Mouse (Mus musculus) hindbrain, embryonic 16.5 days (tissue): ENCODE measurements around the gene Wscd2. TPM values are rescaled to one million over a fixed set of nuclear protein-coding genes. Genes with fewer than 3 reads are reported as not detected.

Experiments
- ATAC-seq: fragments of 200-750 bp; cut with Nextera tagmentation; 2 replicates; pipeline ENCODE4 v1.8.0; 2017; ENCODE audit warnings: moderate TSS enrichment, moderate library complexity
- H3K27ac ChIP-seq: fragments of 300-500 bp; sonication (generic); 2 replicates; pipeline ENCODE4 v1.5.1; 2014; ENCODE audit warnings: low read depth, mild to moderate bottlenecking, control low read depth, low read length, moderate library complexity
- H3K27me3 ChIP-seq: fragments of 300-500 bp; sonication (generic); replicated peaks from 2 replicates; pipeline ENCODE4 v1.6.1; 2014; ENCODE audit warnings: low read length; ENCODE audit not compliant: control insufficient read depth, insufficient read depth
- H3K36me3 ChIP-seq: fragments of 300-500 bp; sonication (generic); 2 replicates; pipeline ENCODE4 v1.6.1; 2014; ENCODE audit warnings: mild to moderate bottlenecking, low read length, moderate library complexity, mixed read lengths; ENCODE audit not compliant: control insufficient read depth, insufficient read depth
- H3K4me1 ChIP-seq: fragments of 300-500 bp; sonication (generic); 2 replicates; pipeline ENCODE4 v1.6.1; 2014; ENCODE audit warnings: low read depth, low read length; ENCODE audit not compliant: control insufficient read depth, insufficient read depth
- H3K4me2 ChIP-seq: fragments of 300-500 bp; sonication (generic); 2 replicates; pipeline ENCODE4 v1.6.1; 2014; ENCODE audit warnings: mild to moderate bottlenecking, low read length, control low read depth, moderate library complexity
- H3K4me3 ChIP-seq: fragments of 300-500 bp; sonication (generic); 2 replicates; pipeline ENCODE4 v1.5.1; 2014; ENCODE audit warnings: mild to moderate bottlenecking, low read length, control low read depth, moderate library complexity
- H3K9ac ChIP-seq: fragments of 300-500 bp; sonication (generic); 2 replicates; pipeline ENCODE4 v1.6.1; 2014; ENCODE audit warnings: low read depth, mild to moderate bottlenecking, control low read depth, low read length, moderate library complexity
- H3K9me3 ChIP-seq: fragments of 300-500 bp; sonication (generic); 2 replicates; pipeline ENCODE4 v1.6.1; 2014; ENCODE audit warnings: mild to moderate bottlenecking, low read length, moderate library complexity; ENCODE audit not compliant: control insufficient read depth
- WGBS: fragments of 180-500 bp; shearing (Covaris S2); extraction: QIAGEN DNeasy Blood & Tissue Kit; methylation state at CpG from one replicate; pipeline ENCODE4 v1.1.7; 2014; 5-methylcytosine and 5-hydroxymethylcytosine counted together
- polyA plus RNA-seq: library from polyadenylated mRNA; unstranded; fragments of >200 nt; fragmentation: Nextera tagmentation; extraction: Ambion mirVana; gene quantifications from 2 replicates; pipeline ENCODE4 v1.2.1, GENCODE M21; 2015

The Wscd2 gene
- polyA plus RNA-seq, 1 experiment from 2014 or later, result 13.3 TPM

- ATAC-seq, result no peak
- Histone ChIP-seq H3K4me1 (peaks cover 5% of the 10 kb centered on the region; the same call in 1 of the 2 replicates), H3K27ac (no peak overlapping the region), H3K4me2 (no peak overlapping the region), H3K9ac (no peak overlapping the region), H3K27me3 (no peaks in the 10 kb centered on the region), H3K4me3 (no peak overlapping the region), H3K9me3 (no peaks in the 10 kb centered on the region), H3K36me3 (no peaks in the 10 kb centered on the region)
- 84% methylated on average over 5 of the region's 5 CpGs for WGBS
Measured at GRCm38 (mm10) chr5:113639126-113639525, 149.0 kb downstream of the Wscd2 start.

Other genes starting within 250 kb of the Wscd2 start
- 19.4 and 23.0 TPM in 2 replicates for gene Sgsm1, start 179.5 kb upstream of the Wscd2 start, polyA plus RNA-seq
- gene Aym1, start 133.0 kb upstream of the Wscd2 start, polyA plus RNA-seq, result not detected in 2 replicates
- 1.2 and 1.6 TPM in 2 replicates for gene Cmklr1, start 160.1 kb downstream of the Wscd2 start, polyA plus RNA-seq
- gene 1700069L16Rik, start 234.4 kb downstream of the Wscd2 start, polyA plus RNA-seq, result not detected in 2 replicates
- 10.9 and 11.1 TPM in 2 replicates for gene Ficd, start 245.5 kb downstream of the Wscd2 start, polyA plus RNA-seq